24 mouse cellular contexts compared by ENCODE assay signal in genomic region chr2:126042674-126043073, GRCm38 (mm10). TPM values are rescaled to one million over a fixed set of nuclear protein-coding genes. Genes with fewer than 3 reads are reported as not detected.
A peak's percentile ranks its signal among the peaks of the same experiment; 100 is the strongest.
DNase-seq lines count a peak whose midpoint lies in the region.
"Had no signal": no experiment of that assay in that cellular context is flagged by ENCODE, and none has a peak within 500 bp of the region (broad histone marks: within the 10 kb centered on the region; RNA-seq: fewer than 3 reads in every experiment).

No protein-coding gene starts in this region.

- H3K27ac ChIP-seq in limb, embryonic 10.5 days: 0 out of 2 replicates have a peak overlapping the region, but pooled peaks have one; percentile 26
- H3K27ac ChIP-seq: hindbrain, embryonic 14.5 days; limb, embryonic 15.5 days; liver, embryonic 13.5 days; neural tube, embryonic 13.5 days had no signal

- DNase-seq in heart, adult 11 months: peak; percentile 89
- no peak for DNase-seq in heart, postnatal 10 days
- peak; percentile 9 for DNase-seq in layer of hippocampus, adult 9-11 months
- no peak for DNase-seq in layer of hippocampus, adult 8-10 months (ENCODE audit: low spot score in 2 of 2)
- DNase-seq in brain, adult 2 months (ENCODE audit: low read depth, low spot score): peak; percentile 47
- no peak for DNase-seq in limb, embryonic 10.5 days (ENCODE audit: low spot score)
- DNase-seq in frontal cortex, adult 2 months (ENCODE audit: extremely low spot score in 1 of 2, low spot score in 1 of 2): no peak
- DNase-seq: adrenal gland, postnatal 36 days; cerebellum, adult 9-10 months; cerebellum, postnatal 36 days; kidney, adult 9 months; kidney, postnatal 10 days; liver, embryonic 13.5 days; lung, adult 18-20 months; lung, postnatal 4 days; thymus, adult 2 months; thymus, postnatal 36 days had no signal

- WGBS in limb, embryonic 10.5 days: 90% methylated on average over 3 of the region's 3 CpGs

- peaks cover 9% of the 10 kb centered on the region; the same call in 1 of the 2 replicates for H3K4me1 ChIP-seq in limb, embryonic 10.5 days
- H3K4me1 ChIP-seq: liver, embryonic 13.5 days; neural tube, embryonic 13.5 days had no signal

- no peak overlapping the region for H3K4me3 ChIP-seq in limb, embryonic 10.5 days
- H3K4me3 ChIP-seq: limb, embryonic 15.5 days; liver, embryonic 13.5 days; megakaryocyte, embryonic 14.5 days; neural tube, embryonic 13.5 days had no signal

- no peaks in the 10 kb centered on the region for H3K9me3 ChIP-seq in limb, embryonic 10.5 days (replicated peaks)
- H3K9me3 ChIP-seq: limb, embryonic 15.5 days; liver, embryonic 13.5 days; megakaryocyte, embryonic 14.5 days; neural tube, embryonic 13.5 days had no signal

- intact Hi-C loops in heart, postnatal 10 days (cut with DNase I): no loop called here

- no peaks in the 10 kb centered on the region for H3K36me3 ChIP-seq in limb, embryonic 10.5 days
- H3K36me3 ChIP-seq: limb, embryonic 15.5 days; liver, embryonic 13.5 days; neural tube, embryonic 13.5 days had no signal

- H3K27me3 ChIP-seq in limb, embryonic 10.5 days (ENCODE audit: low read depth, poor library complexity, severe bottlenecking): no peaks in the 10 kb centered on the region
- H3K27me3 ChIP-seq: limb, embryonic 15.5 days; liver, embryonic 13.5 days; neural tube, embryonic 13.5 days had no signal

RNA-seq across cellular contexts. Expression of gene Fgf7, which starts 8.2 kb away (rescaled TPM):
- under 1 TPM; 0.64 to 0.81 TPM for total RNA-seq in heart, postnatal 10 days (2021)
- total RNA-seq in layer of hippocampus, adult 8-10 months (2022): 1 to 10 TPM in 1 of 4 experiments, under 1 TPM in 3; 0.63 to 1.0 (median 0.72) TPM
- polyA plus RNA-seq in limb, embryonic 10.5 days (2016; fragmentation: Nextera tagmentation; extraction: Ambion mirVana): 0.51 TPM in 1 of 2 replicates, not detected in the other
- polyA plus RNA-seq in frontal cortex, adult 2 months (2012; rRNA removed): 1.5 and 1.9 TPM in 2 replicates
- total RNA-seq: hematopoietic stem cell, adult 5-6 weeks; left cerebral cortex, postnatal 25 days had no signal
- polyA plus RNA-seq: CD4-positive, CD25-positive, alpha-beta regulatory T cell, adult 4 months had no signal

Comparison
In these comparisons a context has a peak if more than half of its experiments do, and no peak if none do; other contexts are left out.
1. DNase-seq: peak in heart, adult 11 months (single experiment), layer of hippocampus, adult 9-11 months (single experiment) and brain, adult 2 months (single experiment); none in heart, postnatal 10 days (0 of 2), layer of hippocampus, adult 8-10 months (0 of 2), limb, embryonic 10.5 days (single experiment) and frontal cortex, adult 2 months (0 of 2).